Mouse (Mus musculus): ENCODE measurements around the gene Zfp965. TPM values are rescaled to one million over a fixed set of nuclear protein-coding genes. Genes with fewer than 3 reads are reported as not detected.

The Zfp965 gene
- 1.2 to 4.4 TPM (median 3.5 TPM) in 4 replicates for total RNA-seq (2023)

GRCm38 (mm10) chr2:175469685-175470084, at the start of gene Zfp965:
Gene Zfp965 (plus strand): TSS chr2:175469985.

GRCm38 (mm10) chr2:175435707-175436106, 34.1 kb upstream of the Zfp965 start, which contains the start of gene Gm4724:
Gene Gm4724 (minus strand): TSS chr2:175435807.

Other genes starting within 250 kb of the Zfp965 start
- gene Gm14440, start 194.9 kb upstream of the Zfp965 start, total RNA-seq (2023), result 1.3 to 2.8 TPM in 2 of 4 replicates, not detected in the others
- gene Gm4631, start 131.8 kb upstream of the Zfp965 start, total RNA-seq (2023), result 5.7 to 6.4 TPM (median 6.3 TPM) in 4 replicates
- 0.92 to 2.3 TPM (median 1.5 TPM) in 3 of 4 replicates, not detected in the other for gene Zfp968, start 97.5 kb upstream of the Zfp965 start, total RNA-seq (2023)
- gene Gm4724, start 34.2 kb upstream of the Zfp965 start, total RNA-seq (2023), result 2.1 to 2.7 TPM in 2 of 4 replicates, not detected in the others
- gene Gm11007, start 174.0 kb downstream of the Zfp965 start, total RNA-seq (2023), result not detected in 4 replicates
- 0.45 TPM in 1 of 4 replicates, not detected in the others for gene Zfp969, start 233.7 kb downstream of the Zfp965 start, total RNA-seq (2023)

Measured in B cell, adult 62 days (primary cell).